Mouse (Mus musculus) layer of hippocampus, postnatal 25 days (tissue): ENCODE measurements at regions not wholly inside any gene's neighbourhood (a gene's known extent, or its start where the extent isn't known, plus 50 kb on each side); places are given as distances from the start of the nearest gene placed in this dataset.

Experiments
- DNase-seq, 2 experiments: peaks; one replicate each; pipeline ENCODE4 v3.0.0; 2022; ENCODE audit warnings: mixed read lengths in 2 of 2, low spot score in 1 of 2; ENCODE audit errors: extremely low spot score in 1 of 2

- DNase-seq = no peak
Measured at GRCm38 (mm10) chr5:46103350-46103749, 245.9 kb upstream of the Lcorl start.

- DNase-seq = no peak
Measured at GRCm38 (mm10) chr5:46092549-46092948, 235.1 kb upstream of the Lcorl start.

- DNase-seq = no peak
Measured at GRCm38 (mm10) chr5:46086885-46087284, 229.5 kb upstream of the Lcorl start.

GRCm38 (mm10) chr5:46083293-46083692 is 225.9 kb upstream of the Lcorl start:
- DNase-seq = no peak

GRCm38 (mm10) chr5:46073744-46074143 is 216.3 kb upstream of the Lcorl start:
- DNase-seq = no peak

- DNase-seq = no peak
Measured at GRCm38 (mm10) chr5:46073136-46073535, 215.7 kb upstream of the Lcorl start.

- no peak for DNase-seq
Measured at GRCm38 (mm10) chr5:46059910-46060309, 202.5 kb upstream of the Lcorl start.

- DNase-seq = no peak
Measured at GRCm38 (mm10) chr5:46054850-46055249, 197.4 kb upstream of the Lcorl start.

GRCm38 (mm10) chr5:46042684-46043348 is 185.4 kb upstream of the Lcorl start:
- DNase-seq = no peak

GRCm38 (mm10) chr5:46033008-46033676 is 175.7 kb upstream of the Lcorl start:
- DNase-seq = no peak

GRCm38 (mm10) chr5:46032206-46032605 is 174.8 kb upstream of the Lcorl start:
- no peak for DNase-seq

GRCm38 (mm10) chr5:46024138-46024537 is 166.7 kb upstream of the Lcorl start:
- no peak for DNase-seq

GRCm38 (mm10) chr5:46023456-46023855 is 166.0 kb upstream of the Lcorl start:
- no peak for DNase-seq

GRCm38 (mm10) chr5:46022047-46022422 is 164.6 kb upstream of the Lcorl start:
- DNase-seq = no peak

GRCm38 (mm10) chr5:46021398-46022046 is 164.1 kb upstream of the Lcorl start:
- no peak for DNase-seq

- no peak for DNase-seq
Measured at GRCm38 (mm10) chr5:46020175-46020574, 162.8 kb upstream of the Lcorl start.

GRCm38 (mm10) chr5:46007446-46007845 is 150.0 kb upstream of the Lcorl start:
- DNase-seq = no peak

GRCm38 (mm10) chr5:46006691-46007090 is 149.3 kb upstream of the Lcorl start:
- no peak for DNase-seq

GRCm38 (mm10) chr5:46006228-46006627 is 148.8 kb upstream of the Lcorl start:
- DNase-seq = no peak

GRCm38 (mm10) chr5:46005631-46006030 is 148.2 kb upstream of the Lcorl start:
- no peak for DNase-seq

GRCm38 (mm10) chr5:46002011-46002410 is 144.6 kb upstream of the Lcorl start:
- DNase-seq = no peak

- DNase-seq = no peak
Measured at GRCm38 (mm10) chr5:45957766-45958165, 100.4 kb upstream of the Lcorl start.
